Mouse (Mus musculus) small intestine, adult 2 months (tissue): ENCODE data around the gene Coq8b. TPM values are rescaled to one million over a fixed set of nuclear protein-coding genes. Genes with fewer than 3 reads are reported as not detected.

Source experiments
- H3K27ac ChIP-seq: fragments of 200-500 bp; 2 replicates; pipeline ENCODE4 v1.5.1; 2012; ENCODE audit warnings: low read depth, low read length, control low read depth, inconsistent platforms; ENCODE audit not compliant: insufficient read depth
- H3K27me3 ChIP-seq: fragments of 200-500 bp; 2 replicates; pipeline ENCODE4 v1.6.1; 2012; ENCODE audit warnings: mild to moderate bottlenecking, moderate library complexity, low read length, inconsistent platforms; ENCODE audit not compliant: control insufficient read depth, insufficient read depth
- H3K36me3 ChIP-seq: fragments of 200-500 bp; 2 replicates; pipeline ENCODE4 v1.6.1; 2012; ENCODE audit warnings: mild to moderate bottlenecking, low read length, control low read depth, inconsistent platforms; ENCODE audit not compliant: control insufficient read depth, insufficient read depth
- H3K4me1 ChIP-seq: fragments of 200-500 bp; 2 replicates; pipeline ENCODE4 v1.6.1; 2012; ENCODE audit warnings: low read length, inconsistent platforms, mixed read lengths; ENCODE audit not compliant: control insufficient read depth, insufficient read depth, insufficient read length
- H3K4me3 ChIP-seq: fragments of 200-500 bp; 2 replicates; pipeline ENCODE4 v1.5.1; 2012; ENCODE audit warnings: low read depth, mild to moderate bottlenecking, control low read depth, inconsistent platforms, low read length, moderate library complexity
- CTCF ChIP-seq: fragments of 200-500 bp; IDR thresholded peaks from 2 replicates; pipeline ENCODE4 v1.5.1; 2012; ENCODE audit warnings: low read depth, mild to moderate bottlenecking, control low read depth, inconsistent platforms, low read length, moderate library complexity, mixed read lengths; ENCODE audit not compliant: insufficient replicate concordance, insufficient read length; ENCODE audit errors: extremely low read depth
- POLR2A ChIP-seq: fragments of 200-500 bp; IDR thresholded peaks from 2 replicates; pipeline ENCODE4 v1.6.1; 2012; ENCODE audit warnings: low read depth, mild to moderate bottlenecking, control low read depth, inconsistent platforms, low read length, moderate library complexity
- WGBS: fragments of 180-500 bp; shearing (Covaris S2); methylation state at CpG from one replicate; pipeline ENCODE4 v1.1.7; 2018; 5-methylcytosine and 5-hydroxymethylcytosine counted together
- polyA plus RNA-seq: library from polyadenylated mRNA; depleted of rRNA; stranded (reverse); fragments of >200 nt; gene quantifications from 2 replicates; pipeline ENCODE4 v1.2.3, GENCODE M21; 2012

Coq8b gene
- polyA plus RNA-seq, 1 experiment, result 60.7 TPM

- Histone ChIP-seq H3K4me3 (no peak overlapping the region), H3K4me1 (peaks cover 2% of the 10 kb centered on the region; the same call in 1 of the 2 replicates), H3K27me3 (no peaks in the 10 kb centered on the region), H3K27ac (peak overlapping the region; percentile 27; the same call in 1 of the 2 replicates), H3K36me3 (no peaks in the 10 kb centered on the region)
- 75% methylated on average over 16 of the region's 16 CpGs for WGBS
- no peak for TF ChIP-seq CTCF
- no peak for TF ChIP-seq POLR2A
These were observed 65.3 kb downstream of the Coq8b start for GRCm38 (mm10) chr7:27298033-27298610.

- Histone ChIP-seq H3K27me3 (no peaks in the 10 kb centered on the region), H3K4me1 (peaks cover 2% of the 10 kb centered on the region; the same call in 1 of the 2 replicates), H3K36me3 (no peaks in the 10 kb centered on the region), H3K4me3 (no peak overlapping the region), H3K27ac (peak overlapping the region; percentile 27)
- TF ChIP-seq POLR2A (no peak), CTCF (no peak)
- 81% methylated on average over 6 of the region's 6 CpGs for WGBS
These were observed 66.0 kb downstream of the Coq8b start for GRCm38 (mm10) chr7:27298816-27299215.

GRCm38 (mm10) chr7:27300351-27300750, 67.5 kb downstream of the Coq8b start:
- TF ChIP-seq CTCF (no peak), POLR2A (no peak)
- Histone ChIP-seq H3K4me1 (peaks cover 2% of the 10 kb centered on the region; the same call in 1 of the 2 replicates), H3K36me3 (no peaks in the 10 kb centered on the region), H3K4me3 (no peak overlapping the region), H3K27ac (no peak overlapping the region), H3K27me3 (no peaks in the 10 kb centered on the region)
- 64% methylated on average over 4 of the region's 4 CpGs for WGBS

GRCm38 (mm10) chr7:27300801-27301200, 68.0 kb downstream of the Coq8b start:
- no peak overlapping the region for H3K27ac ChIP-seq
- 68% methylated on average over 5 of the region's 5 CpGs for WGBS
- peaks cover 1% of the 10 kb centered on the region; the same call in 1 of the 2 replicates for H3K4me1 ChIP-seq
- no peaks in the 10 kb centered on the region for H3K36me3 ChIP-seq
- no peak for TF ChIP-seq CTCF
- TF ChIP-seq POLR2A, result no peak
- no peaks in the 10 kb centered on the region for H3K27me3 ChIP-seq
- no peak overlapping the region for H3K4me3 ChIP-seq

GRCm38 (mm10) chr7:27302172-27302571, 69.3 kb downstream of the Coq8b start:
- Histone ChIP-seq H3K27me3 (no peaks in the 10 kb centered on the region), H3K4me1 (no peaks in the 10 kb centered on the region), H3K36me3 (no peaks in the 10 kb centered on the region), H3K4me3 (no peak overlapping the region), H3K27ac (no peak overlapping the region)
- TF ChIP-seq CTCF (peak; percentile 96; the same call in 1 of the 2 replicates), POLR2A (no peak)
- 4% methylated on average over 11 of the region's 11 CpGs for WGBS

GRCm38 (mm10) chr7:27305091-27305730, 72.4 kb downstream of the Coq8b start:
- H3K4me3 ChIP-seq, result no peak overlapping the region
- TF ChIP-seq POLR2A, result no peak
- TF ChIP-seq CTCF, result no peak
- 85% methylated on average over 17 of the region's 17 CpGs for WGBS

GRCm38 (mm10) chr7:27306161-27307160, 73.6 kb downstream of the Coq8b start:
- 65% methylated on average over 24 of the region's 24 CpGs for WGBS
- TF ChIP-seq CTCF (peak; percentile 61; the same call in 1 of the 2 replicates), POLR2A (no peak)

More at GRCm38 (mm10) chr7:27305091-27305730, 72.4 kb downstream of the Coq8b start:
- H3K27ac ChIP-seq, result no peak overlapping the region
- no peaks in the 10 kb centered on the region for H3K36me3 ChIP-seq
- no peaks in the 10 kb centered on the region for H3K27me3 ChIP-seq
- no peaks in the 10 kb centered on the region; the same call in 1 of the 2 replicates for H3K4me1 ChIP-seq

More at GRCm38 (mm10) chr7:27306161-27307160, 73.6 kb downstream of the Coq8b start:
- Histone ChIP-seq H3K27me3 (no peaks in the 10 kb centered on the region), H3K4me1 (peaks cover 3% of the 10 kb centered on the region), H3K27ac (no peak overlapping the region), H3K36me3 (no peaks in the 10 kb centered on the region), H3K4me3 (no peak overlapping the region)
